Mouse (Mus musculus) retina, embryonic 14.5 days (tissue): ENCODE results near the gene Abcb4.
"Not testable (repeated sequence)": the region's sequence is repeated elsewhere in the genome, so short reads cannot be mapped to it uniquely, and the experiment has no call there.

Experiments used
- DNase-seq: peaks from one replicate; pipeline ENCODE4 v3.0.0-alpha.2; 2015; ENCODE audit warnings: low spot score

The Abcb4 gene

GRCm38 (mm10) chr5:8999108-8999507 lies 105.6 kb downstream of the Abcb4 start:
- DNase-seq: no peak

GRCm38 (mm10) chr5:9000006-9000405 lies 106.5 kb downstream of the Abcb4 start:
- DNase-seq: not testable (repeated sequence)

- not testable (repeated sequence) for DNase-seq
These were observed 113.1 kb downstream of the Abcb4 start for GRCm38 (mm10) chr5:9006585-9006984.
